Mouse (Mus musculus) hindlimb bud, embryonic 11.5 days (tissue): ENCODE data around the gene Plekha6.

ENCODE experiments used
- DNase-seq: peaks from one replicate; pipeline ENCODE4 v3.0.0-alpha.2; 2012; ENCODE audit warnings: low read depth, low spot score; ENCODE audit errors: extremely low spot score

The Plekha6 gene

DNA sequence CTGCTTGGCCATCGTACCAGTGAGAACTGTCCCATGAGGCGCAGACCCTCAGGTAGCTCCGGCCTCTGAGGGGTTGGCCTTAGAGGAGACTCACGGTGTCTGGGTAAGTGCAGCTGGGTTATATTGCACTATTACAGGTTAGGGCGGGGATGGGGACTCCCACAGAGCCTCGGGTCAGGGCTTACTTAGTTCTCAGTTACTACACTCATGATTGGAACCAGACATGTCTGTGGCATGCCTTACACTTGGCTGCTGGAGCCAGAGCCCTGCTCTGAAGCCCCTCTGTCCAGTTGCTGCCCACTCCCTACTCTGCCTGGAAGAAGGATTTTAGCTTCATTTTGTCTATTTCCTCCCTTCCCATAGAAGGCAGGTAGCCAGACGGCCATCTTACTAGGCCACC lies 49.1 kb downstream of the Plekha6 start:
- no peak for DNase-seq

DNA sequence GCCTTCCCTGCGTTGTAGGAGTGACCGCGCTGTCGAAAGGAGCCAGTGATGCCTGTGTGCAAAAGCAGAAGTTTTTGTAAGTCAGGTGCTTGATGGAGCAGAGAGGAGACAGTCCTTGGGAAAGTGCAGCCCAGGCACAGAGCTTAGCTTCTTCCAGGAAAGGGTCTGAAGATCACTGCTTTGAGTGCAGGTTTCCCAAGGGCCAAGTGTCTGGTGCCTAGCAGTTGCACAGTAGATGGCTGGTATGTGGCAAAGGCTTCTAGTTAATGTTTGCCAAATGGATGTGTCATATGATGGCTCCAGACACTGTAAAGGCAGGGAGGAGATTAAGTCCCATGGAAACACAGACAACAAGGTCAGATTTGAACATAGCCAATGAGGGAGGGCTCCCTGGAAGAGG lies 49.9 kb downstream of the Plekha6 start:
- DNase-seq = no peak

DNA sequence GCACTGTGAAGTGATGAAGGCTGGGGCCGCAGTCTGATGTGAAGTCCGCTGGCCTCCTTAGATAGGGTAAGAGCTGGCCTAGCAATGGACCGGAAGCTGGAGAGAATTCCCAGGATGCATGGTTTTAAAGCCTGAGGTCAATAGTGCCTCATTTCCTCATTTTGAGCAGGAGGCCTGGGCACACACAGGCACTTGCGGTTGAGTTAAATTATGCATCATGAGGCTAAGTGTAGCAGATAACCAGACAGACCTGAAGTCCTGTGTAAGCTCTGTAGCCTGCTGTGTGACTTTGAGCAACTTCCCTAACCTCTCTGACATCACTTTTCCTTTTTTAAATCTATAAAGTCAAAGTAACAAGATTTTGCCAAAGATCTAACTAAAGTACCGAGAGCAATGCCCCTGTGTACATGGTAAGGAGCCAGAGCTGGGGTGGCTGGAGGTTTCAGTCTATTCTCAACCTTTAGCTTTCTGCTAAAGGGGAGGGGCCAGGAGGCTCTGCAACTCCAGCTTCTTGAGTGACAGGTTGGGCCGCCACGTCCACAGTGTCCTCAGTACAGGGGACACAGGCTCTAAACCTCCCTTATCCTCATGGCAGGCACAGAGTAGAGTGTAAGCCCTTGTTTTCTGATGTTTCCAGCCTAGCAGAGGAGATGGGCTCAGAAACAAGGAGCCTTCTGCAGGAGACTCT lies 50.8 kb downstream of the Plekha6 start:
- DNase-seq = no peak

GRCm38 (mm10) chr1:133215360-133215700 lies 51.3 kb downstream of the Plekha6 start:
- no peak for DNase-seq

DNA sequence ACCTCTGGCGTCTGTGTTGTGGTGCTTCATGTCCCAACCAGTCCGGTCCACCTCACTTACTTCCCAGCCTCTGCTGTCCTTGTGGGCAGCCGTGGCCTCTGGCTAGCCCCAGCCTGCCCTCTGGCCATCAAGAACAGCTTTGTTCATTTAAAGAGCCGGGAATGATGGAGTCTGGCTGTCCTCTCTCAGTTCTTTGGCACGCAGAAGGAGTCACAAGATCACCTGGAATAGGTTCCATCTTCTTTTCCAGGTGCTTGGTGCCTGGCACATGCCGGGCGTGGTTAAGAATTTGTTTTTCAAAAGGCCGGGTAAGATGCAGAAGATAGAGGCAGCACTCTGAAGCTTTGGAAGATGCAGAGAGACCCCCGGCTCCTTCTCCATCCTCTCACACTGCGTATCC lies 51.7 kb downstream of the Plekha6 start:
- no peak for DNase-seq

GRCm38 (mm10) chr1:133217031-133217430 lies 53.0 kb downstream of the Plekha6 start:
- DNase-seq = no peak

DNA sequence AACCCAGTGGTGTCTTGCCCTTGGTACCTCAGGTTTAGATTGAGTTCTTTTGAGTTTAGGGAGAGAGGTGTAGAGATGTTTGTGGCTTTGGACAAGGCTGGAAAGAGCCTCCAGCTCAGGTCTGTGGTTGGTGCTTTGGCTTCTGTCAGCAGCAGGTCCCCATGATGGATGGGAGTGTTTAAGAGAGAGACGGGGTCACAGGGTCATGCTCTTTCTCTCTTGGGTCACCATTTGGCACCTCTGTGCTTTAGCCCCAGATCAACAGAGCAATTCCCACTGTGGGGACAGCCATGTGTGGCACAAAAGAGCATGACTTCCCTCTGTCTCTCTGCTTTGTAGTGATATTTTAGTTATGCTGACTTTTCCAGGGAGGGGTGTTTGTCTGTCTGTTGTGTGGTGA lies 55.1 kb downstream of the Plekha6 start:
- no peak for DNase-seq

GRCm38 (mm10) chr1:133221459-133221858 lies 57.4 kb downstream of the Plekha6 start:
- DNase-seq = no peak

DNA sequence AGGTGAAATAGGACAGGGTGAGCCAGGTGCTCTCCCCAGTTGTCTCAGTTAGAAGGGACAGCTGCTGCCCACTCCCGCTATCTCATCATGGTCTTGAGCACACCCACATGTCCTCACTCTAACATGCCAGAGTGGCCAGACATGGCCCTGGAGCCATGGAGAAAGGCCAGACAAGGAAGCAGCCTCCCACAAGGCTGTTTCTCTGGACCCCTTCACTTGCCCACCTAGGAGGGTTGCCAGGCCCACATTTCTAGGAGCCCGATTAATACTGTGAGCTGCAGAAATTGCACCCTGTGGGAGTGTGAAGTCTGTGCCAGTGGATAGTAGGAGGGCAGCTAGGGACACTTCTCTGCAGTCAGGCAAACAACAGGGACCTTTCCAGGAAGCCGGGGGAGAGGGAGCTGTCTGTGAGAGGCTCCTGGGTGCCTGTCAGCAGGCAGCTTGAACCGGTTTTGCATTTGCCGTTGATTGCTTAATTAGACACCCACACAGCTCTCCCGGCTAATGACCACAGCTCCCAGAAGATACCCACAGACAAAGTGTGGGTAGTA lies 58.5 kb downstream of the Plekha6 start:
- no peak for DNase-seq

DNA sequence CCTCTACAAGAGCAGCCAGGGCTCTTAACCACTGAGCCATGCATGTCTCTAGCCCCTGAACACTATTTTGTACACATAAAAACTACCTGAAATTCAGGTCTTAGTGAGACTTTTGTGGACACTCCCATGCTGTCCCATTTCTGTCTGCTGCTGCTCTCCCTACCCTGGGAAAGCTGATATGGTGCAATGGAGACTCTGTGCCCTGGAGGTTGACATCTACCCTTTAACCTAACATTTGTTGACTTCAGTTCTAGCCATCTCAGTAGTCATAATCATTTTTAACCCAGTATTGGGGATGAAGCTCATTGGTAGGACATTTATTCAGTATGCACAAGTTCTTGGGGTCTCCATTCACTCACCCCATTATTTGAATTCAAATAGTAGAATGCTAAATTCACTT lies 60.7 kb downstream of the Plekha6 start:
- DNase-seq = no peak

DNA sequence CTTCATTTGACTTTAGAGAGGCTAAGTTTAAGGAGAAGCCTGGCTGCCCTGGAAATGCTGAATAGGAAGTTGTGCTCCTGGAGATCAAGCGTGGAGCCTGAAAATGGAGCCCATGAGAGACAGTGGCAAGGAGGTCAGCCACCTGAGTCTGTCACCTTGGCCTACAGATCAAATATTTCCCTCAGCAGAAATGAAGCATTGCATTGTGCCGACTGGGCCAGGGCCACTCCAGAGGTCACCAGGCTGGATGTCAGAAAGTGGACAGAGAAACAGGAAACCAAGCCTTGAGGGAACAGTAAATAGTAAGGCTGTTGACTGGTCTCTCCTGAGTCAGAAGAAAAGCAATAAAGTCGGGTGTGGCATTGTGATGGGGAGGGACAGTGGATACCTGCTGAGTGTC lies 61.1 kb downstream of the Plekha6 start:
- DNase-seq = no peak

DNA sequence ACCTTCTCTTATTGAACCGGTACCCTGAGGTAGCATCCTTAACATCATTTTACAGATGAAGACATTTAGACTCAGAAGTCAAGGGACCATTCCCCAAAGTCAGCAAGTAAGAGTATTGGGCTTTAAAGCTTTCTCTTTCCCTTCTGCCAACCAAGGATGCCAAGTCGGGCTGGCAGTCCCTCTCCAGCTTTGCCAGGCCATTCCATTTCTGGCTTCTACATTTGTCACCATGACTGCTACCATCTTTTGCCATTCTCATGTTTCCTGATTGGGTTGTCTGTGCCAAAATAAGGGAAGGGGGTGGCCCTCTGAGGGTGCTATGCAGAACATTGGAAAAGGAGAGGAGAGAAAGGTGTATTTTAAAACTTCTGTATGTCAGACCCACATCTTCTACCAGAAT lies 61.6 kb downstream of the Plekha6 start:
- no peak for DNase-seq

GRCm38 (mm10) chr1:133225963-133226660 lies 62.1 kb downstream of the Plekha6 start:
- no peak for DNase-seq

DNA sequence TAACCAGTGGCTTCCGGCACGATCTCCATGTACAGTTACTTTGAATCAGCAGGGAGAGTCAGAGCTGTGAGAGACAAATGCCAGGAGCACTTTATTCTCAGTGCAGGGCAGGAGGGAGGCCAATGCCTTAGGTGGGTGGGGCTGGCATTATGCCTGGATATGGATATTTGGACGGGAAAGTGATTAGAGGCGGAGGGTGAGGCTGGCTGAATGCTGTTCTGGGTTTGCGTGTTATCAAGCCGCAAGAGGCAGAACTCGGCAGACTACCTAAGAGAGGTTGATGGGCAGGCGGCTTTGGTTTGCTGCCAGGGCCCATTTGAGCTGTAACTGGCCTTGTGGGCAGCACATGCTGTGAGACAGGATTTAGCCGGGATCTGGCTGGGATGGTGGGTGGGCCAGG lies 62.9 kb downstream of the Plekha6 start:
- DNase-seq = no peak

DNA sequence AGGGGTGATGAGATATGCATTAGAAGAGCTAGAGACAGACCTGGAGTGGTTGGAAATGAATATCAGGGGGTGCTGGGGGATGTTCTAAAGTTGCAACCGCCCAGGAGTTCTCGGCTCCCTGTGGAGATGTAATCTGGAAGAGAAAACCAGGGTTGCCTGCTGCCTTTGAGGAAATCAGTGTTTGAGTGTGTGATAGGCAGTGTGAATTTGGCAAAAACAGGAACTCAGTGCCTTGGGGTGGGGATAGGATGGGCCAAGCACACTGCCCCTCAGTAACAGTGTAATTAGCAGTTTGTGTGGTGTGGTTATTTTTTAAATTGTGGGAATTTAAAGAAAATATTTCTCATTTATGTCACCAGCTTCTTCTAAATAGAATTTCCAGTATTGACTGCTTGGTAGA lies 63.4 kb downstream of the Plekha6 start:
- no peak for DNase-seq

GRCm38 (mm10) chr1:133228809-133229487 lies 64.9 kb downstream of the Plekha6 start:
- no peak for DNase-seq

- DNase-seq = no peak
Measured at GRCm38 (mm10) chr1:133231523-133232193, 67.6 kb downstream of the Plekha6 start.

- no peak for DNase-seq
Measured at GRCm38 (mm10) chr1:133235909-133236308, 71.9 kb downstream of the Plekha6 start.

- DNase-seq = no peak
Measured at GRCm38 (mm10) chr1:133236693-133237440, 72.9 kb downstream of the Plekha6 start.

DNA sequence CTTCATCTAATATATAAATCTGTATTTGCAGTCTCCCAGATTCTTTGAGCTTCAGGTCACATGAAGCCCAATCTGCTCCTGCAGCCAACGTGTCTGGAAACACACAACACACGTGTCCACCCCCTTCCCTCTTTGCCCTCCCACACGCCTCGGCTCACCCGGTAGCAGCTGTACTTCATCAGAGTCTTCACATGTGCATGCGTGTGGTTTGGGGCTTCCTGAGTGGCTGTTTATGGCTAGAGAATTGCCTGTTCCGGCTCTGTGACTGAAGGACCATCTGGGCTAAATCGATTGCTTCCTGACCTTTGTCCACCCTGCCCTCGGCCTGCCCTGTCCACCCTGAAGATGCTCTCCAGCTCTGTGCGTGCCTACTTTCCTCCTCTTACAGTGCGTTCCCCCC lies 73.7 kb downstream of the Plekha6 start:
- DNase-seq = no peak
